Mouse (Mus musculus) midbrain, embryonic 10.5 days (tissue): ENCODE data around the gene S1pr3. TPM values are rescaled to one million over a fixed set of nuclear protein-coding genes. Genes with fewer than 3 reads are reported as not detected.

Source experiments
- DNase-seq: peaks from one replicate; pipeline ENCODE4 v3.0.0-alpha.2; 2017; ENCODE audit warnings: low spot score
- H3K27ac ChIP-seq: fragments of 300-500 bp; sonication (generic); replicated peaks from 2 replicates; pipeline ENCODE4 v1.5.1; 2016; ENCODE audit warnings: mild to moderate bottlenecking
- H3K27me3 ChIP-seq: fragments of 300-500 bp; sonication (generic); 2 replicates; pipeline ENCODE4 v1.6.1; 2016; ENCODE audit warnings: low read depth, mild to moderate bottlenecking; ENCODE audit not compliant: poor library complexity, severe bottlenecking
- H3K36me3 ChIP-seq: fragments of 300-500 bp; sonication (generic); 2 replicates; pipeline ENCODE4 v1.6.1; 2016; ENCODE audit warnings: mild to moderate bottlenecking, moderate library complexity
- H3K4me1 ChIP-seq: fragments of 300-500 bp; sonication (generic); 2 replicates; pipeline ENCODE4 v1.6.1; 2016
- H3K4me3 ChIP-seq: fragments of 300-500 bp; sonication (generic); 2 replicates; pipeline ENCODE4 v1.5.1; 2016; ENCODE audit warnings: mild to moderate bottlenecking, moderate library complexity
- H3K9me3 ChIP-seq: fragments of 300-500 bp; sonication (generic); replicated peaks from 2 replicates; pipeline ENCODE4 v1.6.1; 2016; ENCODE audit warnings: mild to moderate bottlenecking
- WGBS: fragments of 180-500 bp; shearing (Covaris S2); methylation state at CpG from one replicate; pipeline ENCODE4 v1.1.7; 2016; 5-methylcytosine and 5-hydroxymethylcytosine counted together
- polyA plus RNA-seq: library from polyadenylated mRNA; unstranded; fragments of >200 nt; fragmentation: Nextera tagmentation; extraction: Ambion mirVana; gene quantifications from 2 replicates; pipeline ENCODE4 v1.2.1, GENCODE M21; 2016

Gene S1pr3
- polyA plus RNA-seq, 1 experiment from 2014 or later: 47.5 TPM

- 77% methylated on average over 9 of the region's 9 CpGs for WGBS
- peaks cover 45% of the 10 kb centered on the region for H3K27me3 ChIP-seq
- peaks cover 17% of the 10 kb centered on the region for H3K9me3 ChIP-seq
- peaks cover 38% of the 10 kb centered on the region for H3K4me1 ChIP-seq
- 0 out of 2 replicates have a peak overlapping the region, but pooled peaks have one; percentile 46 for H3K27ac ChIP-seq
- H3K4me3 ChIP-seq: peak overlapping the region; percentile 57; the same call in 1 of the 2 replicates
- peaks cover 19% of the 10 kb centered on the region for H3K36me3 ChIP-seq
- DNase-seq: no peak
These were observed 2.8 kb downstream of the S1pr3 start for GRCm38 (mm10) chr13:51411243-51411642.

DNA sequence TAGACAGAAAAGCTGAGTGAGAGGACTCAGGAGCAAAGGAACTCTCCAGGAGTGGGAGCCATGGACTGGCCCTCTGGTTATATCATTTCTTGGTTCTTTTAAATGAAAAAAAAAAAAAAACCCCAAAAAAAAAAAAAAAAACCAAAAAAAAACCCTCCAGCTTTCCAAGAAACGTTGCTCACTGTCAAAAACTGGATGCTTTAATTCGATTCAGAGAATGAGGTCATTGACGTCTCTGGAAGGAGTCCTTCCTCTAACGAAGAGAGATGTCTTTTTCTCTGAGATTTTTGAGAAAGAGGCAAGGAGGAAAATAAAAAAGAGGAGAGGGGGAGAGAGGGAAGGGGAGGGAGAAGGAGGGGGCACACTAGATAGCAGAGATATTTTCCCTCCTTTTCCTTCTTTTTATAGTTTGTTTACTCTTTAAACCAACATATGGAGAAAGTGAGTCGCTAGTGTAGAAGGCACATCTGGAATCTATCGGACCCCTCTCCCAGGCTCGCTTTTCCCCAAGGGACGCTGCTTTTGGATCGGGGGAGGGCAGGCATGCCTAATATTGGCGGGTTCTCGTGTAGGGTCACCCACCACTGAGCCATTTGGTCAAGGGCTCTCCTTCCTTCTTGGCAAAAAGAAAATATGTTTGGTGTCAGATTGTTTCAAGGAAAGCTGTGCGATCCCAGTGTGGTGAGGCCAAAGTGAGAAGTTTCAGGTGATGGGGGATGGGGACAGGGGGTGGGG is 3.4 kb downstream of the S1pr3 start:
- peaks cover 17% of the 10 kb centered on the region for H3K9me3 ChIP-seq
- peaks cover 19% of the 10 kb centered on the region for H3K36me3 ChIP-seq
- no peak for DNase-seq
- 67% methylated on average over 12 of the region's 12 CpGs for WGBS
- no peak overlapping the region for H3K4me3 ChIP-seq
- H3K4me1 ChIP-seq: peaks cover 36% of the 10 kb centered on the region
- no peak overlapping the region for H3K27ac ChIP-seq
- H3K27me3 ChIP-seq: peaks cover 38% of the 10 kb centered on the region

- H3K4me3 ChIP-seq: no peak overlapping the region
- 68% methylated on average over 3 of the region's 3 CpGs for WGBS
- no peak for DNase-seq
- peaks cover 17% of the 10 kb centered on the region for H3K9me3 ChIP-seq
- no peak overlapping the region for H3K27ac ChIP-seq
- H3K4me1 ChIP-seq: peaks cover 40% of the 10 kb centered on the region
- H3K27me3 ChIP-seq: peaks cover 22% of the 10 kb centered on the region
- peaks cover 19% of the 10 kb centered on the region for H3K36me3 ChIP-seq
These were observed 5.0 kb downstream of the S1pr3 start for GRCm38 (mm10) chr13:51413461-51413860.

GRCm38 (mm10) chr13:51416727-51417126 is 8.3 kb downstream of the S1pr3 start:
- Histone ChIP-seq H3K36me3 (peaks cover 25% of the 10 kb centered on the region), H3K9me3 (peaks cover 17% of the 10 kb centered on the region), H3K27me3 (no peaks in the 10 kb centered on the region), H3K27ac (no peak overlapping the region), H3K4me1 (peaks cover 33% of the 10 kb centered on the region), H3K4me3 (no peak overlapping the region)
- WGBS: 91% methylated on average over 11 of the region's 11 CpGs
- DNase-seq: no peak

- H3K4me1 ChIP-seq: peaks cover 27% of the 10 kb centered on the region
- H3K9me3 ChIP-seq: peaks cover 17% of the 10 kb centered on the region
- peaks cover 25% of the 10 kb centered on the region for H3K36me3 ChIP-seq
- peak overlapping the region; percentile 44 for H3K4me3 ChIP-seq
- peak overlapping the region; percentile 80 for H3K27ac ChIP-seq
- no peaks in the 10 kb centered on the region for H3K27me3 ChIP-seq
- DNase-seq: no peak
- WGBS: 72% methylated on average over 6 of the region's 6 CpGs
These were observed 9.4 kb downstream of the S1pr3 start for GRCm38 (mm10) chr13:51417796-51418195.

- Histone ChIP-seq H3K4me3 (peak overlapping the region; percentile 44), H3K27me3 (no peaks in the 10 kb centered on the region), H3K9me3 (peaks cover 17% of the 10 kb centered on the region), H3K36me3 (peaks cover 25% of the 10 kb centered on the region), H3K4me1 (peaks cover 27% of the 10 kb centered on the region), H3K27ac (peak overlapping the region; percentile 80)
- WGBS: 8% methylated on average over 20 of the region's 20 CpGs
- peak; percentile 95 for DNase-seq
These were observed 10.0 kb downstream of the S1pr3 start for GRCm38 (mm10) chr13:51418268-51418941.

GRCm38 (mm10) chr13:51418942-51419451 is 10.6 kb downstream of the S1pr3 start:
- 82% methylated on average over 19 of the region's 19 CpGs for whole genome bisulfite sequencing
- Histone ChIP-seq H3K4me3 (peak overlapping the region; percentile 44; the same call in 1 of the 2 replicates), H3K9me3 (peaks cover 17% of the 10 kb centered on the region), H3K27me3 (no peaks in the 10 kb centered on the region), H3K27ac (peak overlapping the region; percentile 80; the same call in 1 of the 2 replicates), H3K4me1 (peaks cover 27% of the 10 kb centered on the region), H3K36me3 (peaks cover 25% of the 10 kb centered on the region)
- no peak for DNase-seq

GRCm38 (mm10) chr13:51419501-51419900 is 11.1 kb downstream of the S1pr3 start:
- H3K4me3 ChIP-seq: no peak overlapping the region
- 93% methylated on average over 15 of the region's 15 CpGs for WGBS
- peaks cover 27% of the 10 kb centered on the region for H3K4me1 ChIP-seq
- no peak for DNase-seq
- no peak overlapping the region for H3K27ac ChIP-seq
- no peaks in the 10 kb centered on the region for H3K27me3 ChIP-seq
- H3K9me3 ChIP-seq: peaks cover 15% of the 10 kb centered on the region
- H3K36me3 ChIP-seq: peaks cover 23% of the 10 kb centered on the region

DNA sequence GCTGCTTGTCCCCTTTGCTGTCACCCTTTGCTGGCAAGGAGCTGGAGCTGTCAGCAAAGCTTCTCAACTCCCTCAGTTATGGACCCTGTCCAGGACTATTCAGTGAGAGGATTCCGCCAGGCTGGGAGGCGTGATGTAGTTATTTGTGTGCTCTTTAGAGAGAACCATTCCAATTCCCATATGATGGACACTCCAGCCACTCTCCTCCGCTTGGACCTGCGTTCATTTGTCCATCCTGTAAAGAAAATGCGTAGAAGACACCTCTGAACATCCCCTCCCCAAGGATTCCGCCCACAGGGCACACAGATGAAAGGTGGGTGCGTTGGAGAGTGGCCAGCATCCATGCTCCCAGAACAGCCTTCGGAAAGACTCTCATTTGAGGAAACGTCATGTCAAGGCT is 12.4 kb downstream of the S1pr3 start:
- 90% methylated on average over 9 of the region's 9 CpGs for WGBS
- no peak overlapping the region for H3K27ac ChIP-seq
- DNase-seq: no peak

GRCm38 (mm10) chr13:51423647-51424046 is 15.2 kb downstream of the S1pr3 start:
- DNase-seq: no peak
- Histone ChIP-seq H3K36me3 (0 out of 2 replicates have a peak, but pooled peaks cover 7% of the 10 kb centered on the region), H3K4me3 (no peak overlapping the region), H3K9me3 (no peaks in the 10 kb centered on the region), H3K27ac (no peak overlapping the region), H3K27me3 (no peaks in the 10 kb centered on the region), H3K4me1 (peaks cover 5% of the 10 kb centered on the region)
- WGBS: 79% methylated on average over 9 of the region's 9 CpGs

More for the DNA sequence above, 12.4 kb downstream of the S1pr3 start:
- Histone ChIP-seq H3K9me3 (peaks cover 2% of the 10 kb centered on the region; the same call in 1 of the 2 replicates), H3K36me3 (peaks cover 10% of the 10 kb centered on the region; the same call in 1 of the 2 replicates), H3K4me3 (no peak overlapping the region), H3K27me3 (no peaks in the 10 kb centered on the region), H3K4me1 (peaks cover 27% of the 10 kb centered on the region)

DNA sequence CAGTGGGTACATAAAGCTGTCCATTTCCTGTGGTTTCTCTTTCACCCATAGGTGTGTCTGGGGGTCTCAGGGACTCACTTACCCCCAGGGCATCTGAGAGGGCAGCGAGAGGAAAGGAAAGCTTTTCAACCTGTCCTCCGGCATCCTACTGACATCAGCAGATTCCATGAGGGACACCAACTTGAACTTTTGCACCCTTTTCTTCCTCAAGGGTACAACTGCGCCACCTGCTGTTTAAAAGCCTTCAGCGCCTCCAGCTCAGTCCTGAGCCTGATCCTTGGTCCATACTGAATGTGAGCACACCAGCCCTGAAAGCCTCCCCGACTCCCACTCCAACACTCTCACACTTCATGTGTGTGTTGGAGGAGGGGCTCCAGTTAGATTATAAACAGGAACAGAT is 16.2 kb downstream of the S1pr3 start:
- Histone ChIP-seq H3K4me3 (no peak overlapping the region), H3K9me3 (no peaks in the 10 kb centered on the region), H3K27ac (no peak overlapping the region), H3K36me3 (0 out of 2 replicates have a peak, but pooled peaks cover 2% of the 10 kb centered on the region), H3K27me3 (no peaks in the 10 kb centered on the region), H3K4me1 (no peaks in the 10 kb centered on the region)
- 36% methylated on average over 5 of the region's 5 CpGs for WGBS
- peak; percentile 62 for DNase-seq

- no peak for DNase-seq
These were observed 17.4 kb downstream of the S1pr3 start for GRCm38 (mm10) chr13:51425662-51426443.

More at GRCm38 (mm10) chr13:51425662-51426443, 17.4 kb downstream of the S1pr3 start:
- no peaks in the 10 kb centered on the region for H3K9me3 ChIP-seq
- WGBS: 85% methylated on average over 4 of the region's 4 CpGs
- no peak overlapping the region for H3K27ac ChIP-seq
- no peaks in the 10 kb centered on the region for H3K36me3 ChIP-seq
- H3K4me1 ChIP-seq: no peaks in the 10 kb centered on the region
- H3K27me3 ChIP-seq: no peaks in the 10 kb centered on the region
- no peak overlapping the region for H3K4me3 ChIP-seq
